Mouse (Mus musculus): Measurements from ENCODE around the gene Hc. TPM values are rescaled to one million over a fixed set of nuclear protein-coding genes. Genes with fewer than 3 reads are reported as not detected.

Hc gene
- total and polyA plus RNA-seq, 3 experiments, result 0.74 to 1.2 (median 0.91) TPM

DNA sequence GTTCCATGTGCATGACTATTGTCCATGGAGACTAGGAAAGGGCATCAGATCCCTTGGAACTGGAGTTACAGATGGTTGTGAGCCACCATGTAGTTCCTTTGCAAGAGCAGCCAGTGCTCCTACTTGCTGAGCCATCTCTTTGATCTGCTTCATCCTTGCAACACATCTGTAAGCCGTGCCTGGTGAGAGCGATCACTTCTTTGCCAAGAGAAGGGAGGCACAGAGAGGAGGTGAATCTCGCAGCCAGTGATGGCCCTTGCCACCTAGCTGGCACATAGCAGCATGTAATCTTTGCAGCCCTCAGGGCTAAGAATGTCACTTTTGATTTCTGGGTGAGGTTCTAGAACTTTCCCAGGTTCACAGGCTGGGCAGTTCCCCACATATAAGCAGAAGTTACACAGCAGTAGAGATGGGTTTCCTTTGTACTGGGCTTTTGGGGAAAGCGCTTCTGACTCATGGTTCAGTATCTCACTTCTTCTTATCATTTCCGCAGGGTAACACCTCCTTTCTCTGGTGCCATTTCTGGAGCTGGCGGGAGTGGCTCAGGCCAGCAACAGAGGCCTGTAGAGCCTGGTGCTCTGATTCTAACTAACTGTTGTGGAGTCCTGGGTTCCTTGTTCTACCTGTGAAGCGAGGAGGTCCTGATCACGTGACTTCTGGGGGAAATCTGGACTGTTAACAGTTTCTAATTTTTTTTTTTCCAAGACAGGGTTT lies 84.1 kb downstream of the Hc start:
- peak; percentile 79 for TF ChIP-seq TCF12 (IDR thresholded peaks at IDR 0.05; ENCODE audit: low read depth, low read length)
- no peak; the same call in 1 of the 2 replicates for TF ChIP-seq HCFC1 (IDR thresholded peaks at IDR 0.05; ENCODE audit: low read depth, low read length)
- peak; percentile 74 for TF ChIP-seq BHLHE40 (IDR thresholded peaks at IDR 0.05; ENCODE audit: low read depth, low read length)
- peak; percentile 76; the same call in 1 of the 2 replicates for TF ChIP-seq JUND (conservative IDR thresholded peaks at IDR 0.05; ENCODE audit: low read depth, low read length)
- 0 out of 2 replicates have a peak, but pooled peaks have one; percentile 56 for TF ChIP-seq UBTF (IDR thresholded peaks at IDR 0.05; ENCODE audit: low read depth, low read length)
- 0 out of 2 replicates have a peak, but pooled peaks have one; percentile 30 for TF ChIP-seq ELF1 (IDR thresholded peaks at IDR 0.05; ENCODE audit: low read depth, low read length)
- TF ChIP-seq MYC (IDR thresholded peaks at IDR 0.05; ENCODE audit: low read depth, low read length), result peak; percentile 80
- no peak for TF ChIP-seq ZMIZ1 (IDR thresholded peaks at IDR 0.05; ENCODE audit: low read depth, low read length)
- 0 out of 2 replicates have a peak, but pooled peaks have one; percentile 73 for TF ChIP-seq MAFK (IDR thresholded peaks at IDR 0.05; ENCODE audit: insufficient replicate concordance, low read length)
- peak; percentile 85 for TF ChIP-seq RCOR1 (conservative IDR thresholded peaks at IDR 0.05; ENCODE audit: low read depth, low read length)
- peak; percentile 87 for TF ChIP-seq ETS1 (conservative IDR thresholded peaks at IDR 0.05; ENCODE audit: low read depth, low read length)
- TF ChIP-seq CHD1 (IDR thresholded peaks at IDR 0.05; ENCODE audit: low read depth, low read length), result 0 out of 2 replicates have a peak, but pooled peaks have one; percentile 16
- peak; percentile 49 for TF ChIP-seq NRF1 (IDR thresholded peaks at IDR 0.05; ENCODE audit: low read depth, low read length)
- TF ChIP-seq MAZ (IDR thresholded peaks at IDR 0.05; ENCODE audit: low read depth, low read length), result 0 out of 2 replicates have a peak, but pooled peaks have one; percentile 31
- peak; percentile 68; the same call in 1 of the 2 replicates for TF ChIP-seq CHD2 (IDR thresholded peaks at IDR 0.05; ENCODE audit: low read length)
- peak; percentile 53; the same call in 1 of the 2 replicates for TF ChIP-seq MAX (IDR thresholded peaks at IDR 0.05; ENCODE audit: low read length)
- no peak for TF ChIP-seq GABPA (IDR thresholded peaks at IDR 0.05; ENCODE audit: insufficient replicate concordance, low read depth, low read length)
- TF ChIP-seq KAT2A (IDR thresholded peaks at IDR 0.05; ENCODE audit: insufficient replicate concordance, low read length), result 0 out of 2 replicates have a peak, but pooled peaks have one; percentile 53
- peak; percentile 69 for TF ChIP-seq ZNF384 (IDR thresholded peaks at IDR 0.05; ENCODE audit: low read depth, low read length)
- TF ChIP-seq TBP (conservative IDR thresholded peaks at IDR 0.05; ENCODE audit: low read depth, low read length), result peak; percentile 63; the same call in 1 of the 2 replicates
- no peak; the same call in 1 of the 2 replicates for TF ChIP-seq SIN3A (IDR thresholded peaks at IDR 0.05; ENCODE audit: low read length)
- TF ChIP-seq POLR2A (IDR thresholded peaks at IDR 0.05; ENCODE audit: low read depth, low read length), result peak; percentile 61
- peak; percentile 57; the same call in 1 of the 2 replicates for TF ChIP-seq E2F4 (IDR thresholded peaks at IDR 0.05; ENCODE audit: insufficient replicate concordance, low read depth, low read length)
- no peak; the same call in none of the 2 replicates for TF ChIP-seq RAD21 (IDR thresholded peaks at IDR 0.05; ENCODE audit: low read depth, low read length)
- TF ChIP-seq ZC3H11A (IDR thresholded peaks at IDR 0.05; ENCODE audit: low read depth, low read length), result no peak
- peak; percentile 83 for TF ChIP-seq USF2 (conservative IDR thresholded peaks at IDR 0.05; ENCODE audit: low read depth, low read length)
- TF ChIP-seq JUN (IDR thresholded peaks at IDR 0.05; ENCODE audit: insufficient read depth, low read depth, low read length), result peak; percentile 69
- peak; percentile 95 for TF ChIP-seq MXI1 (IDR thresholded peaks at IDR 0.05; ENCODE audit: low read depth, low read length)
- TF ChIP-seq USF1 (IDR thresholded peaks at IDR 0.05; ENCODE audit: low read depth, low read length), result peak; percentile 80
- TF ChIP-seq PAX5 (IDR thresholded peaks at IDR 0.05; ENCODE audit: low read length), result no peak
- no peak for TF ChIP-seq ZKSCAN1 (IDR thresholded peaks at IDR 0.05; ENCODE audit: borderline replicate concordance, low read depth, low read length)
- peak; percentile 85 for TF ChIP-seq MEF2A (IDR thresholded peaks at IDR 0.05; ENCODE audit: borderline replicate concordance, low read depth, low read length)
- TF ChIP-seq SMC3 (IDR thresholded peaks at IDR 0.05; ENCODE audit: low read depth, low read length), result no peak
- TF ChIP-seq NELFE (IDR thresholded peaks at IDR 0.05; ENCODE audit: low read depth, low read length), result no peak
- no peak for TF ChIP-seq POLR2AphosphoS2 (IDR thresholded peaks at IDR 0.05; ENCODE audit: low read depth, low read length)
- peak; percentile 95 for TF ChIP-seq EP300 (IDR thresholded peaks at IDR 0.05; ENCODE audit: low read length)
- TF ChIP-seq IRF4 (IDR thresholded peaks at IDR 0.05; ENCODE audit: low read depth, low read length), result peak; percentile 97
- TF ChIP-seq CTCF (conservative IDR thresholded peaks at IDR 0.05 in 1 of 2, IDR thresholded peaks at IDR 0.05 in 1 of 2; ENCODE audit: low read depth in 2 of 2, low read length in 2 of 2), result no peak
- H3K27me3 ChIP-seq (replicated peaks), result no peaks in the 10 kb centered on the region
- DNase-seq (ENCODE audit: extremely low read depth), result peak; percentile 90
- peaks cover 7% of the 10 kb centered on the region for H3K9me3 ChIP-seq (replicated peaks; ENCODE audit: low read length)
- no peaks in the 10 kb centered on the region for H3K79me2 ChIP-seq (replicated peaks; ENCODE audit: control insufficient read depth, extremely low read depth, insufficient read depth, poor library complexity, severe bottlenecking)
- dilution Hi-C loops (cut with MboI; ENCODE audit: extremely low pct_ligation_motif_present, extremely low pct_unique_long_range_greater_than_20kb, low sequenced_read_pairs) (no loop called here), in situ Hi-C loops (cut with MboI; ENCODE audit: low pct_ligation_motif_present, low pct_unique_long_range_greater_than_20kb, low sequenced_read_pairs) (no loop called here)
- peaks cover 23 to 67% of the 10 kb centered on the region in 2 experiments for H3K4me1 ChIP-seq (ENCODE audit: control insufficient read depth in 1 of 2, insufficient read depth in 2 of 2)
- peak overlapping the region; percentile 17 for H3K4me2 ChIP-seq (ENCODE audit: insufficient read depth, low read depth, poor library complexity, severe bottlenecking)
- H3K4me3 ChIP-seq (replicated peaks in 1 of 3; ENCODE audit: low read depth in 2 of 3, low read length in 2 of 3, poor library complexity in 1 of 3), result peak overlapping the region in 2 of 3 experiments; percentile 0 to 32
- H3K27ac ChIP-seq (ENCODE audit: insufficient read depth, low read depth), result peak overlapping the region; percentile 95
- peak overlapping the region; percentile 1; the same call in 1 of the 2 replicates for H3K9ac ChIP-seq (ENCODE audit: insufficient read depth, low read depth)
- H3K36me3 ChIP-seq (replicated peaks in 1 of 2; ENCODE audit: control insufficient read depth in 1 of 2, insufficient read depth in 1 of 2, low read length in 1 of 2), result no peaks in the 10 kb centered on the region
